Mouse (Mus musculus): ENCODE measurements around the gene Ifi27. TPM values are rescaled to one million over a fixed set of nuclear protein-coding genes. Genes with fewer than 3 reads are reported as not detected.

The Ifi27 gene
- total RNA-seq (2014; fragmentation: Nextera tagmentation) = 151 and 164 TPM in 2 replicates
- total RNA-seq (2017) = 335 and 374 TPM in 2 replicates
- polyA plus RNA-seq (2012) = 16.9 and 22.2 TPM in 2 replicates

DNA sequence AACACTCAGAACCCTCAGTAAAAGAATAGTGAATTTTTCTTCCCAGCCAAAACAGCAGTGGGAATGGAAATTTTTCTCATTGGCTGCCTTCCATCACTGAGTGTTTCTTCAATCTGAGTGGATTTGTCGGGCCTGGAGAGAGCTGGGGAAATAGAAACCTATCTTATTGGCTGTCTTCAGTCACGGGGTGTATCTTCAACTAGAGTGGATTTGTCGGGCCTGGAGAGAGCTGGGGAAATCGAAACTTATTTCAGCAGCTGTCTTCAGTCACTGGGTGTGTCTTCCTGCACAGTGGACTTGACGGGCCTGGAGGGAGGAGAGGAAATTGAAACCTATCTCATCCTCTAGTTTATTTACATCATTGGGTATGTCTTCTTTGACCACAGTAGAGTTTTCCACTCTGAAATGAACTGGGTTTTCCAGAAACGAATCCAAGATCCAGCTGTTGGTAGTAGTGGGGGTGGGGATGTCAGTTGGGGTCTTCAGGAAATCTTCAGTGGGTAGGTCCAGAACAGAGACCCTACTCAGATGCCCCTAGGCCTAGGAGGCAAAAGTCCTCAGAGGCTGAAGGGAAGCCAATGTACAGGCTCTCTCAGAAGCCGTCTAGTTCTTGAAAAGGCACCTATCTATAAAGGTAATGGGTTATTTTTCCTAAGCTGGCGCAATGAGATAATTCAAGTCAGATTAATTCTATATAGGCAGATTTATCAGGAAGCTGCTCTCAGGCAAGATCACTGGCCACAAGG, at the start of gene Ifi27:
Ifi27 (plus strand) TSS at position 226 of the 746 bp plus-strand sequence.
- Histone ChIP-seq H3K36me3 (replicated peaks) (peaks cover 41% of the 10 kb centered on the region), H3K4me1 (ENCODE audit: insufficient read depth, low read depth, low read length) (peaks cover 50% of the 10 kb centered on the region), H3K4me3 (ENCODE audit: low read depth, low read length) (peak within 1 kb of the TSS; percentile 69), H3K9me3 (replicated peaks) (no peaks in the 10 kb centered on the region), H3K27me3 (ENCODE audit: insufficient read depth, low read length) (no peaks in the 10 kb centered on the region)
- ATAC-seq (ENCODE audit: extremely low read depth, insufficient number of reproducible peaks, low FRiP score, poor library complexity, severe bottlenecking) (peak; percentile 96), DNase-seq (ENCODE audit: low spot score) (peak; percentile 87)
- TF ChIP-seq CTCF (IDR thresholded peaks at IDR 0.05; ENCODE audit: low read depth, low read length) (no peak), TAL1 (conservative IDR thresholded peaks at IDR 0.05; ENCODE audit: low read depth, low read length) (no peak), GATA2 (IDR thresholded peaks at IDR 0.05; ENCODE audit: borderline replicate concordance, low read depth, low read length) (no peak), GATA1 (IDR thresholded peaks at IDR 0.05; ENCODE audit: borderline replicate concordance, low read length) (no peak), POLR2AphosphoS5 (IDR thresholded peaks at IDR 0.05; ENCODE audit: insufficient replicate concordance, low read depth, low read length) (no peak)

DNA sequence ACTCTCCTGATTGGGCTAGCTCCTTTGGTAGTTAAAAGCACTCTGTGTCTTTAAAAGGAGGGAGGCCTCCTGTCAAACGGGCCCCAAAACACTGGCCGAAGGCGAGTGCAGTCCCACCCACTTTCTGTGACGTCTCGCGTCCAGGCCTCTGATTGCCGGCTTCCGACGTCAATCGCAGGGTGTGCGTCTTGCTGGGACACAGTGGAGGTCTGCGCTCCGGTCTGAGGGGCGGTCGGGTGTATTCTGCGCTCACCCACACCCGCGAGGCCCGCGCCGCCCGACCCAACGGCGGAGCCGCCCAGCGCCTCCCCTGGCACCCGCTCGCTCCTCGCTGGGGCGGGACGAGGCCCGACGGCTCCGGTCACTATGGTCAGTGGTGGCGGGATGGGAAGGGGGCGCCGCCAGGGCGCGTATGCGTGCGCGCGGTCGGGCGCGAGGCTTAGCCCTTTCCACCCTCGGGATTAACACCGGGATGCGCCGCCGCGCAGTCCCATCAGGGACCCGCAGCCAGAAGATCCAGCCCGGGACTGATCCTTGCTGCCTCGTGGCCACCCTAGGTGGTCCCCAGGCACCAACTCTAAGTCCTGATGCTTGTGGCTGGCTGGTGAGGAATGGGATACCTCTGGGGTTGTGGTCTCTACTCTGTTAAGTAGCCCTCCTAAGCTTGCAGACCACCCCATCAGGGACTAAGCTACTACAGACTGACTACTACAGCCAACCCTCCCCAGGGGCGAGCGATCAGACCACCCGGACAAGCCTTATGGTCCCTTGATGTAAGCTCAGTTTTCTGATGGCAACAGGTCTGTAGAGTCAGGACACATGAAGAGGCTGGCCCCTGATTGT, 45.3 kb upstream of the Ifi27 start, which contains the start of gene Otub2:
Otub2 (plus strand) TSS at position 178 of the 843 bp plus-strand sequence.
- Histone ChIP-seq H3K4me3 (ENCODE audit: low read depth, low read length) (peak within 1 kb of the TSS; percentile 83), H3K27me3 (ENCODE audit: insufficient read depth, low read length) (no peaks in the 10 kb centered on the region), H3K9me3 (replicated peaks) (no peaks in the 10 kb centered on the region), H3K4me1 (ENCODE audit: insufficient read depth, low read depth, low read length) (peaks cover 76% of the 10 kb centered on the region), H3K36me3 (replicated peaks) (peaks cover 29% of the 10 kb centered on the region)
- peak; percentile 98 for DNase-seq (ENCODE audit: low spot score)
- peak; percentile 89 for ATAC-seq (ENCODE audit: extremely low read depth, insufficient number of reproducible peaks, low FRiP score, poor library complexity, severe bottlenecking)
- TF ChIP-seq GATA2 (IDR thresholded peaks at IDR 0.05; ENCODE audit: borderline replicate concordance, low read depth, low read length) (no peak), TAL1 (conservative IDR thresholded peaks at IDR 0.05; ENCODE audit: low read depth, low read length) (no peak), GATA1 (IDR thresholded peaks at IDR 0.05; ENCODE audit: borderline replicate concordance, low read length) (no peak), CTCF (IDR thresholded peaks at IDR 0.05; ENCODE audit: low read depth, low read length) (no peak), POLR2AphosphoS5 (IDR thresholded peaks at IDR 0.05; ENCODE audit: insufficient replicate concordance, low read depth, low read length) (no peak)

DNA sequence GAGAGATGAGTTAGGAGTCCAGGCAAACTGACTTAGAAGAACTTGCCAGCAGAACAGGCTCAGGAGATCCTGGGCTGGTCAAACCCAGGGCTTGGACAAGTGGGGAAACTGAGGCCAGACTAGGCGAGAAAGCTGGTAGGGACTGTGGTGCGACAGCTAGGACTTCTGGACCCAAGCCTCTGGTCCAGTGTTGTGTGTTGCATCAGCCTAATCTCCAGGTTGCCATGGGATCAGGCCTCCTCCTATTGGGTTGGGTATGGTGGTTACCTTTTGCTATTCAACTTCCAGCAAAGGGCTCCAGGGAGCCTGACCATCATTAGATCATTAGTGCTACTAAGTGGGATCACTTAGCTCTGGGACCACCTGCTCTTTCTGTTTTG, 44.7 kb upstream of the Ifi27 start:
- peak overlapping the region; percentile 83 for H3K4me3 ChIP-seq (ENCODE audit: low read depth, low read length)
- no peaks in the 10 kb centered on the region for H3K27me3 ChIP-seq (ENCODE audit: insufficient read depth, low read length)
- TF ChIP-seq TAL1 (conservative IDR thresholded peaks at IDR 0.05; ENCODE audit: low read depth, low read length) = no peak
- TF ChIP-seq POLR2AphosphoS5 (IDR thresholded peaks at IDR 0.05; ENCODE audit: insufficient replicate concordance, low read depth, low read length) = no peak
- TF ChIP-seq GATA2 (IDR thresholded peaks at IDR 0.05; ENCODE audit: borderline replicate concordance, low read depth, low read length) = no peak
- TF ChIP-seq CTCF (IDR thresholded peaks at IDR 0.05; ENCODE audit: low read depth, low read length) = no peak
- no peak for TF ChIP-seq GATA1 (IDR thresholded peaks at IDR 0.05; ENCODE audit: borderline replicate concordance, low read length)
- peaks cover 78% of the 10 kb centered on the region for H3K4me1 ChIP-seq (ENCODE audit: insufficient read depth, low read depth, low read length)
- DNase-seq (ENCODE audit: low spot score) (peak; percentile 40), ATAC-seq (ENCODE audit: extremely low read depth, insufficient number of reproducible peaks, low FRiP score, poor library complexity, severe bottlenecking) (no peak)
- no peaks in the 10 kb centered on the region for H3K9me3 ChIP-seq (replicated peaks)
- peaks cover 32% of the 10 kb centered on the region for H3K36me3 ChIP-seq (replicated peaks)

DNA sequence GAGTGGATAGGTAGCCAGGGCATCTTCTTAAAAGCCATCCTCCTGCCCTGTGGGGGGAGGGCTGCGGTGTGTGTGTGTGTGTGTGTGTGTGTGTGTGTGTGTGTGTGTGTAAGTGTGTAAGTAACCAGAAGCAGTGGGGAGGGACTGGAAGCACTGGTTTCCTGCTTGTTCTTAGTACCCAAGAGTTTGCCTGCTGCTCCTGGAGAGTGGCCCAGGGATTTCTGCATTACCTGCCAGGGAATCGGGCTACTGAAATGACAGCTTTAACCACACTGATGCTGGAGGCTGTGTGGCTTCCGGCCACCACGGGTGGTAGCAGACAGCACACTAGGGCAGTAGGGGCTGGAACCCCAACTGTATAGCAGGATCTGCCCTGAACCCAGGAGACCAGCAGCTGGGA, 44.0 kb upstream of the Ifi27 start:
- H3K4me3 ChIP-seq (ENCODE audit: low read depth, low read length) = peak overlapping the region; percentile 83; the same call in 1 of the 2 replicates
- no peak for ATAC-seq (ENCODE audit: extremely low read depth, insufficient number of reproducible peaks, low FRiP score, poor library complexity, severe bottlenecking)
- peaks cover 78% of the 10 kb centered on the region for H3K4me1 ChIP-seq (ENCODE audit: insufficient read depth, low read depth, low read length)
- no peak for DNase-seq (ENCODE audit: low spot score)
- no peaks in the 10 kb centered on the region for H3K27me3 ChIP-seq (ENCODE audit: insufficient read depth, low read length)
- no peaks in the 10 kb centered on the region for H3K9me3 ChIP-seq (replicated peaks)
- H3K36me3 ChIP-seq (replicated peaks) = peaks cover 35% of the 10 kb centered on the region
- TF ChIP-seq GATA2 (IDR thresholded peaks at IDR 0.05; ENCODE audit: borderline replicate concordance, low read depth, low read length) = no peak

DNA sequence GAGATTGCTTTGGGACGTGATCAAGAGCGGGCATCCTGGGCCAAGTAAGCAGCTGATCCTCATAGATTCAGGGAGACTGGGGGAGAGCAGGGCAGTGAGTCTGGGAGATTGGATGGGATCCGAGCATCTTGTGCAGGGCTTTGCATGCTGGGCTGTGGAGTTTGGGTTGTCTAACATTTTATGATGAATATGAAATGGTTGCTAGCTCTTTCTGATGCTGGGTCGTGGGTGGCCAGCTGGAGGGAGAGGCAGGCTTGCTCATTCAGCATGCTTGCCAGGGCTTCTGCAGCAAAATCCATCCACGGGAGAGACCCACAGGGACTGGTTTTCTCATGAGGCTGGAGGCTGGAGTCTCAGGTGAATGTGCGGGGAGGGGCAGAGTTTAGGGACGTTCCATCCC, 42.9 kb upstream of the Ifi27 start:
- H3K4me1 ChIP-seq (ENCODE audit: insufficient read depth, low read depth, low read length) = peaks cover 84% of the 10 kb centered on the region
- H3K4me3 ChIP-seq (ENCODE audit: low read depth, low read length) = peak overlapping the region; percentile 0; the same call in 1 of the 2 replicates
- TF ChIP-seq GATA1 (IDR thresholded peaks at IDR 0.05; ENCODE audit: borderline replicate concordance, low read length) (no peak), GATA2 (IDR thresholded peaks at IDR 0.05; ENCODE audit: borderline replicate concordance, low read depth, low read length) (no peak), POLR2AphosphoS5 (IDR thresholded peaks at IDR 0.05; ENCODE audit: insufficient replicate concordance, low read depth, low read length) (no peak), CTCF (IDR thresholded peaks at IDR 0.05; ENCODE audit: low read depth, low read length) (no peak), TAL1 (conservative IDR thresholded peaks at IDR 0.05; ENCODE audit: low read depth, low read length) (no peak)
- peaks cover 46% of the 10 kb centered on the region for H3K36me3 ChIP-seq (replicated peaks)
- ATAC-seq (ENCODE audit: extremely low read depth, insufficient number of reproducible peaks, low FRiP score, poor library complexity, severe bottlenecking) = no peak
- DNase-seq (ENCODE audit: low spot score) = no peak
- H3K9me3 ChIP-seq (replicated peaks) = no peaks in the 10 kb centered on the region
- H3K27me3 ChIP-seq (ENCODE audit: insufficient read depth, low read length) = no peaks in the 10 kb centered on the region

DNA sequence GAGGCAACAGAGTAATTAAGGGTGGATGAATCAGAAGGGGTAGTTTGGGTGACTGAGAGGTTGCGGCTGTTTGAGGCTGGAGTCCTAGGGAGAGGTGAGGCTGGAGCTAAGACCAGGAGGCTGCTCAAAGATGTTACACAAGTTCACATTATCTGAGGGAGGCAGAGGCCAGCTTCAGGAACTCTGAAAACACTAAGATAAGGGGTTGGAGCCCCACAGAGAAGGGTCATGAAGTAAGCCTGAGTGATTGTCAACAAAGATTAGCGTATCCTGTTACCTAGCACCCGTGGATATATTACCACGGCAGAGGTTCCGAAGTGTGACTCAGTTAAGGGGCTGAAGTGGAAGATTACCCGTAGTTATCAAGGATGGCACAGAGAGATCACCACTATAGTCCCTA, 40.5 kb upstream of the Ifi27 start:
- no peaks in the 10 kb centered on the region for H3K27me3 ChIP-seq (ENCODE audit: insufficient read depth, low read length)
- ATAC-seq (ENCODE audit: extremely low read depth, insufficient number of reproducible peaks, low FRiP score, poor library complexity, severe bottlenecking) (peak; percentile 86), DNase-seq (ENCODE audit: low spot score) (peak; percentile 83)
- TF ChIP-seq POLR2AphosphoS5 (IDR thresholded peaks at IDR 0.05; ENCODE audit: insufficient replicate concordance, low read depth, low read length) (no peak), GATA2 (IDR thresholded peaks at IDR 0.05; ENCODE audit: borderline replicate concordance, low read depth, low read length) (peak; percentile 46; the same call in 1 of the 2 replicates), TAL1 (conservative IDR thresholded peaks at IDR 0.05; ENCODE audit: low read depth, low read length) (peak; percentile 99)
- H3K4me1 ChIP-seq (ENCODE audit: insufficient read depth, low read depth, low read length) = peaks cover 92% of the 10 kb centered on the region
- peaks cover 64% of the 10 kb centered on the region for H3K36me3 ChIP-seq (replicated peaks)
- no peaks in the 10 kb centered on the region for H3K9me3 ChIP-seq (replicated peaks)
- H3K4me3 ChIP-seq (ENCODE audit: low read depth, low read length) = peak overlapping the region; percentile 61; the same call in 1 of the 2 replicates

Measured in G1E (cell line).